Mouse (Mus musculus): Measurements from ENCODE around the gene Ripor1.
"Not testable (repeated sequence)": the region's sequence is repeated elsewhere in the genome, so short reads cannot be mapped to it uniquely, and the experiment has no call there.

GRCm38 (mm10) chr8:105564573-105565229, 40.4 kb upstream of the Ripor1 start:
- TF ChIP-seq CTCF (conservative IDR thresholded peaks at IDR 0.05; ENCODE audit: low read length); POU5F1 (IDR thresholded peaks at IDR 0.05; ENCODE audit: borderline replicate concordance, low read length); NANOG (IDR thresholded peaks at IDR 0.05; ENCODE audit: borderline replicate concordance, low read length): not testable (repeated sequence)
